Mouse (Mus musculus): ENCODE data around the gene Nbea.

The Nbea gene

GRCm38 (mm10) chr3:55783171-55784081 is 400.1 kb downstream of the Nbea start:
- DNase-seq (ENCODE audit: low spot score in 2 of 2): no peak

- DNase-seq (ENCODE audit: low spot score in 2 of 2): no peak
Measured at GRCm38 (mm10) chr3:55782771-55783170, 400.7 kb downstream of the Nbea start.

- DNase-seq (ENCODE audit: low spot score in 2 of 2): no peak
Measured at GRCm38 (mm10) chr3:55782056-55782687, 401.3 kb downstream of the Nbea start, which contains the start of gene Mab21l1. Gene Mab21l1, plus strand, starts transcription at chr3:55782510.

GRCm38 (mm10) chr3:55781429-55782055 is 402.0 kb downstream of the Nbea start:
- no peak for DNase-seq (ENCODE audit: low spot score in 2 of 2)

GRCm38 (mm10) chr3:55780120-55781070 is 403.1 kb downstream of the Nbea start:
- no peak for DNase-seq (ENCODE audit: low spot score in 2 of 2)

GRCm38 (mm10) chr3:55778764-55779730 is 404.5 kb downstream of the Nbea start:
- DNase-seq (ENCODE audit: low spot score in 2 of 2): no peak

- DNase-seq (ENCODE audit: low spot score in 2 of 2): no peak
Measured at GRCm38 (mm10) chr3:55777501-55777900, 406.0 kb downstream of the Nbea start.

GRCm38 (mm10) chr3:55775753-55776152 is 407.7 kb downstream of the Nbea start:
- DNase-seq (ENCODE audit: low spot score in 2 of 2): no peak

- DNase-seq (ENCODE audit: low spot score in 2 of 2): no peak
Measured at GRCm38 (mm10) chr3:55775245-55775644, 408.3 kb downstream of the Nbea start.

GRCm38 (mm10) chr3:55774203-55774602 is 409.3 kb downstream of the Nbea start:
- no peak for DNase-seq (ENCODE audit: low spot score in 2 of 2)

- no peak for DNase-seq (ENCODE audit: low spot score in 2 of 2)
Measured at GRCm38 (mm10) chr3:55769308-55769707, 414.2 kb downstream of the Nbea start.

- DNase-seq (ENCODE audit: low spot score in 2 of 2): no peak
Measured at GRCm38 (mm10) chr3:55768654-55769053, 414.8 kb downstream of the Nbea start.

GRCm38 (mm10) chr3:55763591-55763990 is 419.9 kb downstream of the Nbea start:
- DNase-seq (ENCODE audit: low spot score in 2 of 2): no peak

- no peak for DNase-seq (ENCODE audit: low spot score in 2 of 2)
Measured at GRCm38 (mm10) chr3:55758297-55758696, 425.2 kb downstream of the Nbea start.

- DNase-seq (ENCODE audit: low spot score in 2 of 2): no peak
Measured at GRCm38 (mm10) chr3:55756602-55757190, 426.8 kb downstream of the Nbea start.

- no peak for DNase-seq (ENCODE audit: low spot score in 2 of 2)
Measured at GRCm38 (mm10) chr3:55755805-55756601, 427.5 kb downstream of the Nbea start.

- DNase-seq (ENCODE audit: low spot score in 2 of 2): no peak
Measured at GRCm38 (mm10) chr3:55754981-55755608, 428.4 kb downstream of the Nbea start.

- DNase-seq (ENCODE audit: low spot score in 2 of 2): no peak
Measured at GRCm38 (mm10) chr3:55753872-55754271, 429.6 kb downstream of the Nbea start.
